Mouse (Mus musculus) cerebellum, adult 8-10 months (tissue): ENCODE results near the gene Tctn3.
"Not testable (repeated sequence)": the region's sequence is repeated elsewhere in the genome, so short reads cannot be mapped to it uniquely, and the experiment has no call there.

Experiments used
- DNase-seq: peaks from one replicate; pipeline ENCODE4 v3.0.0; 2022

The Tctn3 gene

GRCm38 (mm10) chr19:40621616-40622015, 9.6 kb upstream of the Tctn3 start:
- not testable (repeated sequence) for DNase-seq

GRCm38 (mm10) chr19:40616021-40616420, 4.0 kb upstream of the Tctn3 start:
- no peak for DNase-seq

GRCm38 (mm10) chr19:40614811-40615210, 2.8 kb upstream of the Tctn3 start:
- DNase-seq = no peak

- no peak for DNase-seq
These were observed 4.4 kb downstream of the Tctn3 start for GRCm38 (mm10) chr19:40607676-40608075.

- DNase-seq = no peak
These were observed 6.8 kb downstream of the Tctn3 start for GRCm38 (mm10) chr19:40605189-40605588.

GRCm38 (mm10) chr19:40601870-40602269, 10.2 kb downstream of the Tctn3 start:
- DNase-seq = no peak

GRCm38 (mm10) chr19:40600846-40601245, 11.2 kb downstream of the Tctn3 start:
- not testable (repeated sequence) for DNase-seq

GRCm38 (mm10) chr19:40595831-40596230, 16.2 kb downstream of the Tctn3 start:
- no peak for DNase-seq

- DNase-seq = no peak
These were observed 16.8 kb downstream of the Tctn3 start for GRCm38 (mm10) chr19:40595231-40595630.

GRCm38 (mm10) chr19:40589530-40589880, 22.5 kb downstream of the Tctn3 start:
- DNase-seq = no peak

GRCm38 (mm10) chr19:40588847-40589529, 23.0 kb downstream of the Tctn3 start:
- DNase-seq = peak; percentile 78

- peak; percentile 94 for DNase-seq
These were observed 23.8 kb downstream of the Tctn3 start, which contains the start of gene Aldh18a1 for GRCm38 (mm10) chr19:40588293-40588654. Gene Aldh18a1 (minus strand): TSS chr19:40588463.

- DNase-seq = no peak
These were observed 24.3 kb downstream of the Tctn3 start for GRCm38 (mm10) chr19:40587491-40588292.

GRCm38 (mm10) chr19:40586908-40587307, 25.1 kb downstream of the Tctn3 start:
- DNase-seq = no peak

- DNase-seq = no peak
These were observed 30.4 kb downstream of the Tctn3 start for GRCm38 (mm10) chr19:40581662-40582061.

GRCm38 (mm10) chr19:40580902-40581301, 31.1 kb downstream of the Tctn3 start:
- no peak for DNase-seq

- DNase-seq = peak; percentile 44
These were observed 36.6 kb downstream of the Tctn3 start for GRCm38 (mm10) chr19:40575438-40575837.

- DNase-seq = no peak
These were observed 41.3 kb downstream of the Tctn3 start for GRCm38 (mm10) chr19:40570726-40571125.

- DNase-seq = peak; percentile 20
These were observed 44.4 kb downstream of the Tctn3 start for GRCm38 (mm10) chr19:40567616-40568015.

- no peak for DNase-seq
These were observed 48.0 kb downstream of the Tctn3 start for GRCm38 (mm10) chr19:40563880-40564645.

- DNase-seq = not testable (repeated sequence)
These were observed 50.5 kb downstream of the Tctn3 start for GRCm38 (mm10) chr19:40561521-40561920.

GRCm38 (mm10) chr19:40556029-40556428, 56.0 kb downstream of the Tctn3 start:
- DNase-seq = no peak

- no peak for DNase-seq
These were observed 56.9 kb downstream of the Tctn3 start for GRCm38 (mm10) chr19:40555136-40555535.

- DNase-seq = no peak
These were observed 57.7 kb downstream of the Tctn3 start for GRCm38 (mm10) chr19:40554343-40554742.
